Mouse (Mus musculus): ENCODE results near the gene Zfp366. TPM values are rescaled to one million over a fixed set of nuclear protein-coding genes. Genes with fewer than 3 reads are reported as not detected.

Gene Zfp366
- polyA plus RNA-seq, 1 experiment from 2014 or later, result 0.45 TPM

DNA sequence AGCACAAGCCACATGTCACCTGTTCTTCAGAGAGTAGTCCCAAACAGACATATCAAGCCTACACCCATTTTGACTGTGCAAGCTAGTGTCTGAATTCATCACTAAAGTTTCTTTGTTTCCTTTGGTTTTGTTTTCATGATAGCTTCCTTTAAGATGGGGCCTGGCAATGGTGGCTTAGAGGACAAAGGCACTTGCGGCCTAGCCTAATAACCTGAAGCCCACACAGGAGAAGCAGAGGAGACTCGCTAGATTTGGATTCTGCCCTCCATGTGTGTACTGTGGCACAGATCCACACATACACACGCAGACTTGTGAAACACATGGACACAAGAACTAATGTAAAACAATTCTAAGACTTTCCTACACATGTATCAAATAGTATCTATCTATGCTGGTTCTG, 37.4 kb downstream of the Zfp366 start:
- Histone ChIP-seq H3K4me2 (no peak overlapping the region), H3K27ac (no peak overlapping the region), H3K4me3 (replicated peaks) (no peak overlapping the region), H3K36me3 (replicated peaks) (no peaks in the 10 kb centered on the region), H3K9ac (no peak overlapping the region), H3K9me3 (no peaks in the 10 kb centered on the region), H3K27me3 (no peaks in the 10 kb centered on the region), H3K4me1 (no peaks in the 10 kb centered on the region)
- WGBS, result 90% methylated on average over 3 of the region's 3 CpGs
- ATAC-seq (ENCODE audit: low FRiP score), result no peak

DNA sequence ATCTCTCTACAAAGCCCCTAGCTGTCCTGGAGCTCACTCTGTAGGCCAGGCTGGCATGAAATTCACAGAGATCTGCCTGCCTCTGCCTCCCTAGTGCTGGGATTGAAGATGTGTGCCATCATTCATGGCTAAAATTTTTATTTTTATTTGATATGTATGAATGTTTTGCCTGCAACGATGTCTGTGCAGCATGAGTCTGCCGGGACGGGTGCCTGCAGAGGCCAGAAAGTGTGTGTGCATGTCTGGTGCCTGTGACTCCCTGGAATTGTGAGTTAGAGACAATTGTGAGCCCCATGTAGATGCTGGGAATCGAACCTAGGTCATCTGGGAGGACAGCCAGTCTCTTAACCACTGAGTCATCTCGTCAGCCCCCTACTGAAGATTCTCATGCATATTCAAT, 37.9 kb downstream of the Zfp366 start:
- 93% methylated on average over 5 of the region's 5 CpGs for WGBS
- Histone ChIP-seq H3K27ac (no peak overlapping the region), H3K4me3 (replicated peaks) (no peak overlapping the region), H3K9me3 (no peaks in the 10 kb centered on the region), H3K4me1 (no peaks in the 10 kb centered on the region), H3K27me3 (no peaks in the 10 kb centered on the region), H3K4me2 (no peak overlapping the region), H3K9ac (no peak overlapping the region), H3K36me3 (replicated peaks) (no peaks in the 10 kb centered on the region)
- ATAC-seq (ENCODE audit: low FRiP score), result no peak

DNA sequence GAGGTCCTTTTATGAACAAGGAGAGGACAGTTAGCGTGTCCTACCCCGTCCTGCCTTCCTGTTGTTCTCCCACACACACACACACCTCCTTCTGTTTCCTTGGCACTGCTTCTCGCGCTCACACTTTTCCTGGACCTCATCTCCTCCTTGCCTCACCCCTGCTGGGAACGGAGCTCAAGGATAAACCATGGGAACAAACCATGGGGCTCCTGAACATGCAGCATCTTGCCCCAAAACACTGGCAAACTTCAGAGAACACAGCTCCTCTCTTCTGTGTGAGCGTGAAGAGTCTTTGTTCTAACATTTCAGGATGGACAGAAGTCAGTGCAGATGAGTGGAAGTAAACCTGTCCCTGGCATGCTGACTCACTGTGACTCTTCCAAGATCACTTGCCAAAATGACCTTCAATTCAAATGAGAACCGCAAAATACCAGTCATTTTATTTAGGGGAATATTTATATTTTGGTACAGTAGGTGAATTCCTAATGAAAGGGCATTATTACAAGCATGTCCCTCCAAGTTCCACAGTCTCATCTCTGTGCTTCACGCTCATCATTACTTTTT, 38.8 kb downstream of the Zfp366 start:
- H3K9ac ChIP-seq, result no peak overlapping the region
- H3K4me1 ChIP-seq, result no peaks in the 10 kb centered on the region
- no peak overlapping the region for H3K4me3 ChIP-seq (replicated peaks)
- no peaks in the 10 kb centered on the region for H3K36me3 ChIP-seq (replicated peaks)
- no peak for ATAC-seq (ENCODE audit: low FRiP score)
- no peak overlapping the region for H3K27ac ChIP-seq
- H3K27me3 ChIP-seq, result no peaks in the 10 kb centered on the region
- H3K4me2 ChIP-seq, result no peak overlapping the region
- no peaks in the 10 kb centered on the region for H3K9me3 ChIP-seq
- 77% methylated on average over 8 of the region's 8 CpGs for WGBS

DNA sequence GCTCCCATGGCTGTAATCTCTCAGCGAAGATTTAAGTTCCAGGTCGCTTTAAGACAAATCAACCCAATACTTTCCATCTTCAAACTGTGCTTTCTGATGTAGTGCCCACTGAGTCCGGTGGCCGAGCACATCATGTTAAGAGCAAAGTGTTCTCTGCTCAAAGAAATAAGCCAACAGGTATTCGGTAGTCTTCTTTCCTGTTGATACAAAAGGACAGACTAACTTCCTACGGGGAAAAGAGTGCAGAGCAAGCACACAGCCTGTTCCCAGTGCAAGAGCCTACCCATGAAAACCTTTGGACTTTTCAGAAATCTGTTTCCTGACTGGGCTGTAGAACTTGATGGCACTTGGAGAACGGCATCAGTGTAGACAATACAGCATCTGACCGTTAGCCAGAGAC, 39.3 kb downstream of the Zfp366 start:
- H3K4me2 ChIP-seq, result no peak overlapping the region
- H3K9ac ChIP-seq, result no peak overlapping the region
- no peak overlapping the region for H3K27ac ChIP-seq
- H3K36me3 ChIP-seq (replicated peaks), result no peaks in the 10 kb centered on the region
- 91% methylated on average over 8 of the region's 8 CpGs for WGBS
- H3K9me3 ChIP-seq, result no peaks in the 10 kb centered on the region
- H3K4me1 ChIP-seq, result no peaks in the 10 kb centered on the region
- no peak for ATAC-seq (ENCODE audit: low FRiP score)
- H3K4me3 ChIP-seq (replicated peaks), result no peak overlapping the region
- H3K27me3 ChIP-seq, result no peaks in the 10 kb centered on the region

DNA sequence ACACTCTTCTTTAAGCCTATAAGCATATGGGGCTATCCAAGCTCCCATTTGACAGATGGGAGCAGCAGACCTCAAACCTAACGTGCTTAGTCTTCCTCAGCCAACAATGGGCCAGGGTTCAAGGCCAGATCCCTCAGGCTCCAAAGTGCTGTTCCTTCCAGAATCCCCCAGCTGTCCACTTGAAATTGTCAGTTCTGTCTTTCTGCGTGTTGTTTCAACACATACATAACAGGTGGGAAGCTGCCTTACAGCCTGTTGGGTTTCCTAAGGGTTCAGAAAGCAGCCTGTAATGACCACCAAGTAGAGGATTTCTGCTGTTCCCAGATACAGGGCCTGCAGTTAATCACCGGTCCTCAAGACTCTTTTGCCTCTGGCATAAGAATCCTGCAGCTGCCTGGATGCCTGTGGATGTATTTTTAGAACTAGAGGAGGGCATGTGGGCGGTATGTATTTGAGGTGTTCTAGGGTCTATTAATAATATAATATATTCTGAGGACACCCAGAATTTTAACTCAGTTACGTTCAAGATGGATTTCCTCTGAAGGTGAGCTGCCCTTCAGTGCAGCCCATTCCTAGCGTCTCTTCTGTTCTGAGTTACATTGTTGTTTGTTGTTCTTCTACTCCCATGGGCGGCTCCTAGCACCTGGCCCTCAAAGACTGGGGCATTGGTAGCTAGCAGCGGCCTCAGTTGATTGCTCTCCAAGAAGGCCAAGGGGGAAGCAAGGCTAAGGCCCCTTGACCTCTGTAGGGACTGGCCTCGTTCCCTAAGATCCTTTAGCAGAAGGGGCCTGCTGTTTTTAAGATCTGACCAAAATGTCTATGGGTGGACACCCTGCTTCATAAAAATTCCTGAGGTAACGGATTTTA, 41.0 kb downstream of the Zfp366 start:
- Histone ChIP-seq H3K27me3 (no peaks in the 10 kb centered on the region), H3K4me2 (no peak overlapping the region), H3K9ac (no peak overlapping the region), H3K27ac (no peak overlapping the region), H3K4me3 (replicated peaks) (no peak overlapping the region), H3K9me3 (no peaks in the 10 kb centered on the region), H3K4me1 (no peaks in the 10 kb centered on the region), H3K36me3 (replicated peaks) (no peaks in the 10 kb centered on the region)
- no peak for ATAC-seq (ENCODE audit: low FRiP score)
- WGBS, result 82% methylated on average over 10 of the region's 10 CpGs

DNA sequence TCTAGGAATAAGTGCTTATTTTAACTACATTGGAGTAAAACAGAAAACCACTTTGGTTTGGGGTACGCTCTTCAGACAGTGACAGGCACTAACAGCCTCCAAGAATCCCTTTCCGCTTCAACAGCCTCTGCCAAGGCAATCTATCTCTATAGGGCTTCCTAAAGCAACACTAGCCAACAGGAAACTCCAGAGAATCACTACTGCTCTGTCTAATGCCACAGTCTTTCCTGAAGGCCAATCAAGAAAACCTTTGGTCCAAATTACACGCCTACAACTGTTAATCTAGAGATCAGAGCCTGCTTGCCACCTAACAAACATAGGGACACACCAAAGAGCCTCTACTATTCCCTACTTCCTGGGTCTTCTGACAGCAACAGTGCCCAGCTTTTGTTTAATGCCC, 42.2 kb downstream of the Zfp366 start:
- WGBS, result 90% methylated on average over 3 of the region's 3 CpGs
- Histone ChIP-seq H3K4me2 (no peak overlapping the region), H3K27ac (no peak overlapping the region), H3K4me1 (no peaks in the 10 kb centered on the region), H3K27me3 (no peaks in the 10 kb centered on the region), H3K36me3 (replicated peaks) (no peaks in the 10 kb centered on the region), H3K9ac (no peak overlapping the region), H3K4me3 (replicated peaks) (no peak overlapping the region), H3K9me3 (no peaks in the 10 kb centered on the region)
- no peak for ATAC-seq (ENCODE audit: low FRiP score)

DNA sequence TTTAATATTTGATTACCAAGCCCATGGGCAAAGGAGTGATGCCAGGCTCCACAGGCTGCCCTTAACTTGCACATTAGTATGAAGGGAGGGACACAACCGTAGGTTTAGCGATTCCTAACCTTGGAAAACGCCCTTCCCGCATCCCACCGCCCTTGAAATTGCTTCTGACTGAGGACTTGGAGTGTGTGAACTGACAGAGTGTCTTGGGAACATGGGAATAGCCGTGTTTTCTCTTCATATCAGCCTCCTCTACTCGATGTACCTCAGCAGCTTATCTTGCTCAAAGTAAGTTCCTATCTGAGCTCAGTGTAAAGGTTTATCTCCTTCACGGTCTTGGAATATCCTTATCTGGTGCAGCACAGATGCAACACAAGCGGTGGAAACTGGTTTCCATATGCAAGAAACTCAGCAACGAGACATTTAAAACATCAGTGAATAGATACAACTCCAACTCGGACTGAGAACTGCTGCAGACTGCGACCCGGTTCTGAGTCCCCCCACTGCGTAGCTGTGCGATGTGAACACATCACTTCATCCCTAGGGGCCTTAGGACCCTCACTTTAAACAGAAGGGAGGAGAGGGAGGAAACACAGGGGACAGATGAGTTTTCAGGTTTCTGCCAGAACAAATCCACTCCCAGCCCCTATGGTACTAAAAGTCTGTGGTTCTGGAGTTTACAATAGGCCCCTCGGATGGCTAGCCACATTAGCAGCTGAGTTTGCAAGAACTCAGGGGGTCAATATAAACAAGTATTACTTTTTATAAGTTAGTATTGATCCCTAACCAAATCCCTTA, 43.0 kb downstream of the Zfp366 start:
- Histone ChIP-seq H3K9me3 (no peaks in the 10 kb centered on the region), H3K27me3 (no peaks in the 10 kb centered on the region), H3K4me1 (no peaks in the 10 kb centered on the region), H3K9ac (no peak overlapping the region), H3K27ac (no peak overlapping the region), H3K4me2 (no peak overlapping the region), H3K4me3 (replicated peaks) (no peak overlapping the region), H3K36me3 (replicated peaks) (no peaks in the 10 kb centered on the region)
- WGBS, result 90% methylated on average over 16 of the region's 16 CpGs
- ATAC-seq (ENCODE audit: low FRiP score), result no peak

DNA sequence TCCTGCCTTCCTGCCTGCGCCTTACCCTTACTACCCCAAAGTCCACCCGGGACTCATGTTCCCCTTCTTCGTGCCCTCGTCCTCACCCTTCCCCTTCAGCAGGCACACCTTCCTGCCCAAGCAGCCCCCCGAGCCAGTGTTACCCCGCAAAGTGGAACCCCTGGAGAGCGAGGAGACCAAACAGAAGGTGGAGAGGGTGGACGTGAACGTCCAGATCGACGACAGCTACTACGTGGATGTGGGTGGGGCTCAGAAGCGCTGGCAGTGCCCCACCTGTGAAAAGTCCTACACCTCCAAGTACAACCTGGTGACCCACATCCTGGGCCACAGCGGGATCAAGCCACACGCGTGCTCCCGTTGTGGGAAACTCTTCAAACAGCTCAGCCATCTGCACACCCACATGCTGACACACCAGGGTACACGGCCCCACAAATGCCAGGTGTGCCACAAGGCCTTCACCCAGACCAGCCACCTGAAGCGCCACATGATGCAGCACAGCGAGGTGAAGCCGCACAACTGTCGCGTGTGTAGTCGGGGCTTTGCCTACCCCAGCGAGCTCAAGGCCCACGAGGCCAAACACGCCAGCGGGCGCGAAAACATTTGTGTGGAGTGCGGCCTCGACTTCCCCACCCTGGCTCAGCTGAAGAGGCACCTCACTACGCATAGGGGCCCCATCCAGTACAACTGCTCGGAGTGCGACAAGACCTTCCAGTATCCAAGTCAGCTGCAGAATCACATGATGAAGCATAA, 44.4 kb downstream of the Zfp366 start:
- no peak for ATAC-seq (ENCODE audit: low FRiP score)
- H3K36me3 ChIP-seq (replicated peaks), result no peaks in the 10 kb centered on the region
- no peaks in the 10 kb centered on the region for H3K4me1 ChIP-seq
- no peaks in the 10 kb centered on the region for H3K9me3 ChIP-seq
- no peak overlapping the region for H3K9ac ChIP-seq
- no peaks in the 10 kb centered on the region for H3K27me3 ChIP-seq
- no peak overlapping the region for H3K27ac ChIP-seq
- 94% methylated on average over 35 of the region's 35 CpGs for WGBS
- no peak overlapping the region for H3K4me3 ChIP-seq (replicated peaks)
- no peak overlapping the region for H3K4me2 ChIP-seq

DNA sequence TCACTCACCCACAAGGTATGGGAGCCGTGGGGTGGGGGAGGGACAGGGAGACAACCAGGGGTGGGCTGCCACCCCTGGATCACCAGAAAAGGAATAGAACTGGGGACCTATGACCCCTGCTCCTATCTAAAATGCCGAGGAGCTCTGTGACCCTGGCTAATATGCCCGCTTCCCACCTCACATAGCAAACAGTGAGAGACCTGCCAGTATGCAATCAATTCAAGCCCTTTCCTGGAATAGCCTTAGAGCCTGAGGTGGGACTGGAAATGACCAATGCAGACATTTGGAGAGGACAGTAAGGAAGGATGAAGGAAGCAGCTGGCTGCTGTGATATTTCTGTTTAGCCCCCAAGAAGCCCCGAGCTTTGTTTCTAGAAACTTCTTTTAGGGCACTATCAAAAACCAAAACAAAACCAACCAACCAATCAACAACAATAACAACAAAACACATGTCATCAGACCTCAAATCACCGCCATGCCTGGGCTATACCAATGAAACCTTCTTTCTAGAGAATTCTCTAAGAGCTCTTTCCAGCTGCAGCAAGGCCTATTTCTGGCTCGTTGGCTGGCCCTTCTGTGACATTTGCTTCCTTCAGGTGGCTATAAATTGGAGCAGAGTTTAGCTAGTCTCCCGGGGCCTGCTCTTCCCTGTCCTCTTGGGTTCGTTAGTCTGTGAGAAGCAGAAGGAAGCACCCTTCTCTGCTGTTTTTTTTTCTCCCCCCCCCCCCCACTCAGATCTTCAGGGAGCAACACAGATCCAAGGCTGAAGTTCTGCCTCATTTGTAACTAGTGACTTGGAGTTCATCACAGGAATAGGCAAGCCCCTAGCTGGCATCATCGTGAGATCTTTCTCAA, 45.2 kb downstream of the Zfp366 start:
- Histone ChIP-seq H3K4me2 (no peak overlapping the region), H3K27me3 (no peaks in the 10 kb centered on the region), H3K27ac (no peak overlapping the region), H3K36me3 (replicated peaks) (no peaks in the 10 kb centered on the region), H3K9me3 (no peaks in the 10 kb centered on the region), H3K4me1 (no peaks in the 10 kb centered on the region), H3K9ac (no peak overlapping the region), H3K4me3 (replicated peaks) (no peak overlapping the region)
- ATAC-seq (ENCODE audit: low FRiP score), result no peak
- 77% methylated on average over 9 of the region's 9 CpGs for WGBS

DNA sequence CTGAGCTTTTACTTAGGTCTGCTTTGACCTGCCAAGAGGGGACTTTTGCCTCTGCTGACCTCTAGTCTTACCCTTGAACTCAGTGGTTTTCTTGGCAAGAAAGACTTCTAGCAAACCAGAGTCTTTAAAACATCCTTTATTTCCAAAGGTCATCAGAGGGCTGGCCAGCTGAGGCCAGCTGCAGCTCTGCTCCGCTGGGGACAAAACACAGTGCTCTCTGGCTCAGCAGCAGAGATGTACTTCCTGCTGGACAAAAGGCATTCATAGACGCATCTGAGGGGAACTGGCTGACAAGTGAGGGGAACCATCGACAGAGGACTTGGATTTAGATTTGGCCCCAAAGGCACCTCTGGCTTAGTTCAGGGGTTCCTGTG, 45.9 kb downstream of the Zfp366 start:
- H3K36me3 ChIP-seq (replicated peaks), result no peaks in the 10 kb centered on the region
- no peaks in the 10 kb centered on the region for H3K9me3 ChIP-seq
- no peak overlapping the region for H3K4me3 ChIP-seq (replicated peaks)
- no peaks in the 10 kb centered on the region for H3K4me1 ChIP-seq
- no peak overlapping the region for H3K4me2 ChIP-seq
- no peak overlapping the region for H3K9ac ChIP-seq
- WGBS, result 32% methylated on average over 3 of the region's 3 CpGs
- ATAC-seq (ENCODE audit: low FRiP score), result no peak
- no peak overlapping the region for H3K27ac ChIP-seq
- no peaks in the 10 kb centered on the region for H3K27me3 ChIP-seq

DNA sequence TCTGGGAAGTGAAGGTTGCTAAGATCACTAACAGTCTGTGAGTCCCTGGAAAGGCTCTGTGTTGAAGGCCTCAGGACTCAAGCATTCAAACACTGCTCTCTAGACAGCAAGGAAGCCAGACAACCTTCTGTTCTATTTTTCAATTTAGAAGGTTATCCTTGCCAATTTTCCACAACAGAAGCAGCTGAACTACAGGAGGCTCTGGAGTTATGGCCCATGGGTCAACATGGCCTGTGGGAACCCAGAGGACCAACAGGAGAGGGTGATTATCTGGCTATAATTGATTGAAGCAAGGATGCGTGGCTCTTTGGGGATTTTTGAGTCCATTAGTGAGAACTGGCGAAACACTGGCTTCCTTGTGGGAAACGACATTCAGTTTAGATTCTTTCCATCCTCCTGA, 48.7 kb downstream of the Zfp366 start:
- Histone ChIP-seq H3K36me3 (replicated peaks) (no peaks in the 10 kb centered on the region), H3K4me3 (replicated peaks) (no peak overlapping the region), H3K4me2 (no peak overlapping the region), H3K4me1 (no peaks in the 10 kb centered on the region; the same call in 1 of the 2 replicates), H3K27ac (no peak overlapping the region), H3K9ac (no peak overlapping the region), H3K9me3 (no peaks in the 10 kb centered on the region), H3K27me3 (no peaks in the 10 kb centered on the region)
- WGBS, result 79% methylated on average over 3 of the region's 3 CpGs
- ATAC-seq (ENCODE audit: low FRiP score), result no peak
